Mouse (Mus musculus) brain, embryonic 14.5 days (tissue): ENCODE measurements around the gene Zfp385a.

ENCODE experiments used
- CTCF ChIP-seq: fragments of 200-500 bp; IDR thresholded peaks from 2 replicates; pipeline ENCODE4 v1.5.1; 2012; ENCODE audit warnings: inconsistent platforms, mild to moderate bottlenecking, moderate library complexity, borderline replicate concordance; ENCODE audit not compliant: insufficient read depth, insufficient read length; ENCODE audit errors: extremely low read depth
- POLR2A ChIP-seq: fragments of 200-500 bp; IDR thresholded peaks from 2 replicates; pipeline ENCODE4 v1.6.1; 2012; ENCODE audit warnings: mild to moderate bottlenecking, inconsistent platforms, borderline replicate concordance; ENCODE audit not compliant: poor library complexity, insufficient read depth, insufficient read length, severe bottlenecking; ENCODE audit errors: extremely low read depth

- TF ChIP-seq CTCF (no peak), POLR2A (no peak)
Observed at GRCm38 (mm10) chr15:103358278-103359121, 18.6 kb upstream of the Zfp385a start.
